Mouse (Mus musculus) lung, postnatal 0 days (tissue): ENCODE results near the gene Cdh5. TPM values are rescaled to one million over a fixed set of nuclear protein-coding genes. Genes with fewer than 3 reads are reported as not detected.
A peak's percentile ranks its signal among the peaks of the same experiment; 100 is the strongest.

Experiments
- ATAC-seq: fragments of 200-750 bp; cut with Nextera tagmentation; 2 replicates; pipeline ENCODE4 v1.8.0; 2017; ENCODE audit warnings: moderate library complexity
- DNase-seq: peaks from one replicate; pipeline ENCODE4 v3.0.0-alpha.2; 2016; ENCODE audit warnings: low spot score
- H3K27ac ChIP-seq: fragments of 300-500 bp; sonication (generic); 2 replicates; pipeline ENCODE4 v1.5.1; 2014; ENCODE audit warnings: antibody characterized with exemption, mild to moderate bottlenecking, low read length, mixed read lengths
- H3K27me3 ChIP-seq: fragments of 300-500 bp; sonication (generic); replicated peaks from 2 replicates; pipeline ENCODE4 v1.6.1; 2014; ENCODE audit warnings: low read length, mixed read lengths; ENCODE audit not compliant: insufficient read depth
- H3K36me3 ChIP-seq: fragments of 300-500 bp; sonication (generic); 2 replicates; pipeline ENCODE4 v1.6.1; 2014; ENCODE audit warnings: low read length, mixed read lengths; ENCODE audit not compliant: insufficient read depth
- H3K4me1 ChIP-seq: fragments of 300-500 bp; sonication (generic); 2 replicates; pipeline ENCODE4 v1.6.1; 2014; ENCODE audit warnings: antibody characterized with exemption, low read depth, low read length, mixed read lengths; ENCODE audit not compliant: insufficient read depth
- H3K4me2 ChIP-seq: fragments of 300-500 bp; sonication (generic); replicated peaks from 2 replicates; pipeline ENCODE4 v1.6.1; 2014; ENCODE audit warnings: low read depth, mild to moderate bottlenecking, low read length, moderate library complexity, mixed read lengths
- H3K4me3 ChIP-seq: fragments of 300-500 bp; sonication (generic); 2 replicates; pipeline ENCODE4 v1.5.1; 2014; ENCODE audit warnings: low read depth, low read length
- H3K9ac ChIP-seq: fragments of 300-500 bp; sonication (generic); replicated peaks from 2 replicates; pipeline ENCODE4 v1.6.1; 2014; ENCODE audit warnings: low read depth, mild to moderate bottlenecking
- H3K9me3 ChIP-seq: fragments of 300-500 bp; sonication (generic); 2 replicates; pipeline ENCODE4 v1.6.1; 2016; ENCODE audit warnings: low read length, mixed read lengths
- CTCF ChIP-seq: IDR thresholded peaks from 2 replicates; pipeline ENCODE4 v1.5.1; 2016; ENCODE audit warnings: antibody characterized with exemption, mild to moderate bottlenecking
- EP300 ChIP-seq: IDR thresholded peaks from 2 replicates; pipeline ENCODE4 v1.6.1; 2016; ENCODE audit warnings: antibody characterized with exemption, mild to moderate bottlenecking, control low read depth
- WGBS: fragments of 180-500 bp; shearing (Covaris S2); extraction: QIAGEN DNeasy Blood & Tissue Kit; methylation state at CpG from one replicate; pipeline ENCODE4 v1.1.7; 2014; 5-methylcytosine and 5-hydroxymethylcytosine counted together
- polyA plus RNA-seq: library from polyadenylated mRNA; unstranded; fragments of >200 nt; fragmentation: Nextera tagmentation; extraction: Ambion mirVana; gene quantifications from 2 replicates; pipeline ENCODE4 v1.2.1, GENCODE M21; 2015

Gene Cdh5
- polyA plus RNA-seq, 1 experiment from 2014 or later = 99.0 TPM

GRCm38 (mm10) chr8:104143379-104143778 lies 42.0 kb downstream of the Cdh5 start:
- TF ChIP-seq EP300 (no peak), CTCF (no peak)
- no peak overlapping the region for H3K9ac ChIP-seq
- H3K36me3 ChIP-seq = no peaks in the 10 kb centered on the region
- DNase-seq (no peak), ATAC-seq (no peak)
- H3K4me2 ChIP-seq = no peak overlapping the region
- no peaks in the 10 kb centered on the region for H3K9me3 ChIP-seq
- no peak overlapping the region for H3K4me3 ChIP-seq
- 80% methylated on average over 4 of the region's 4 CpGs for WGBS
- no peaks in the 10 kb centered on the region for H3K4me1 ChIP-seq
- H3K27ac ChIP-seq = no peak overlapping the region
- H3K27me3 ChIP-seq = no peaks in the 10 kb centered on the region

- TF ChIP-seq CTCF = peak; percentile 40
- TF ChIP-seq EP300 = no peak
- H3K27ac ChIP-seq = no peak overlapping the region
- DNase-seq (no peak), ATAC-seq (no peak)
- no peak overlapping the region for H3K4me2 ChIP-seq
- no peaks in the 10 kb centered on the region for H3K27me3 ChIP-seq
- no peak overlapping the region for H3K4me3 ChIP-seq
- 59% methylated on average over 13 of the region's 13 CpGs for WGBS
- H3K36me3 ChIP-seq = no peaks in the 10 kb centered on the region
- H3K4me1 ChIP-seq = no peaks in the 10 kb centered on the region
- H3K9me3 ChIP-seq = no peaks in the 10 kb centered on the region
- H3K9ac ChIP-seq = no peak overlapping the region
These were observed 43.2 kb downstream of the Cdh5 start for GRCm38 (mm10) chr8:104144434-104145216.

GRCm38 (mm10) chr8:104145981-104146689 lies 44.7 kb downstream of the Cdh5 start:
- H3K27ac ChIP-seq = no peak overlapping the region
- H3K4me3 ChIP-seq = no peak overlapping the region
- DNase-seq (peak; percentile 78), ATAC-seq (peak; percentile 77)
- 32% methylated on average over 15 of the region's 15 CpGs for WGBS
- no peaks in the 10 kb centered on the region for H3K36me3 ChIP-seq
- no peaks in the 10 kb centered on the region for H3K9me3 ChIP-seq
- no peaks in the 10 kb centered on the region for H3K27me3 ChIP-seq
- TF ChIP-seq CTCF (peak; percentile 81), EP300 (no peak)
- no peaks in the 10 kb centered on the region for H3K4me1 ChIP-seq
- H3K4me2 ChIP-seq = no peak overlapping the region
- no peak overlapping the region for H3K9ac ChIP-seq

GRCm38 (mm10) chr8:104146717-104147494 lies 45.5 kb downstream of the Cdh5 start:
- WGBS = 75% methylated on average over 15 of the region's 15 CpGs
- no peaks in the 10 kb centered on the region for H3K36me3 ChIP-seq
- H3K27ac ChIP-seq = no peak overlapping the region
- H3K27me3 ChIP-seq = no peaks in the 10 kb centered on the region
- DNase-seq (no peak), ATAC-seq (peak; percentile 13; the same call in 1 of the 2 replicates)
- TF ChIP-seq CTCF (no peak), EP300 (no peak)
- no peak overlapping the region for H3K9ac ChIP-seq
- H3K4me3 ChIP-seq = no peak overlapping the region
- no peaks in the 10 kb centered on the region for H3K4me1 ChIP-seq
- no peak overlapping the region for H3K4me2 ChIP-seq
- H3K9me3 ChIP-seq = no peaks in the 10 kb centered on the region

- 96% methylated on average over 2 of the region's 2 CpGs for WGBS
- H3K4me1 ChIP-seq = no peaks in the 10 kb centered on the region
- H3K27me3 ChIP-seq = no peaks in the 10 kb centered on the region
- H3K27ac ChIP-seq = no peak overlapping the region
- DNase-seq (no peak), ATAC-seq (no peak)
- no peaks in the 10 kb centered on the region for H3K9me3 ChIP-seq
- H3K36me3 ChIP-seq = no peaks in the 10 kb centered on the region
- H3K4me3 ChIP-seq = no peak overlapping the region
- H3K9ac ChIP-seq = no peak overlapping the region
- no peak for TF ChIP-seq CTCF
- no peak for TF ChIP-seq EP300
- H3K4me2 ChIP-seq = no peak overlapping the region
These were observed 46.5 kb downstream of the Cdh5 start for GRCm38 (mm10) chr8:104147947-104148346.

- no peak for DNase-seq
- H3K4me2 ChIP-seq = no peak overlapping the region
- H3K4me3 ChIP-seq = no peak overlapping the region
- TF ChIP-seq EP300 (no peak), CTCF (no peak)
- H3K4me1 ChIP-seq = no peaks in the 10 kb centered on the region
- H3K36me3 ChIP-seq = no peaks in the 10 kb centered on the region
- H3K9ac ChIP-seq = no peak overlapping the region
- no peaks in the 10 kb centered on the region for H3K9me3 ChIP-seq
- H3K27ac ChIP-seq = no peak overlapping the region
- 68% methylated on average over 5 of the region's 5 CpGs for WGBS
- no peak for ATAC-seq
- H3K27me3 ChIP-seq = no peaks in the 10 kb centered on the region
These were observed 59.3 kb downstream of the Cdh5 start for GRCm38 (mm10) chr8:104160731-104161130.
